Mouse (Mus musculus): Measurements from ENCODE around the gene Gnl2.

DNA sequence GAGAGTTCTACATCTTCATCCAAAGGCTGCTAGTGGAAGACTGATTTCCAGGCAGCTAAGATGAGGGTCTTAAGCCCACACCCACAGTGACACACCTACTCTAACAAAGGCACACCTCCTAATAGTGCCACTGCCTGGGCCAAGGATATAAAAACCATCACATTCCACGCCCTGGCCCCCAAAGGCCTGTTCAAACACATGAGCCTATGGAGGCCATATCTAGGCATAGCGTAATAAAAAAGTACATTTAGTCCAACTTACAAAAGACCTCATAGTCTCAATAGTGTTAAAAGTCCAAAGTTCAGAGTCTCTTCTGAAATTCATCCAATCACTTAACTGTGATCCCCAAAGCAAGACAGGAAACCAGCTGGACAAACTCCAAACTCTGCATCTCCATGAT, 62.3 kb downstream of the Gnl2 start:
- TF ChIP-seq CTCF (IDR thresholded peaks at IDR 0.05; ENCODE audit: low read depth, low read length) (no peak), POLR2A (IDR thresholded peaks at IDR 0.05; ENCODE audit: borderline replicate concordance, low read depth, low read length) (no peak)
